Comparison of ENCODE assay signal across 12 mouse cellular contexts in genomic region chr3:95519315-95519714, GRCm38 (mm10). TPM values are rescaled to one million over a fixed set of nuclear protein-coding genes. Genes with fewer than 3 reads are reported as not detected.
DNase-seq lines count a peak whose midpoint lies in the region; ATAC-seq lines count a peak whose summit lies in the region.
"Had no signal": no experiment of that assay in that cellular context is flagged by ENCODE, and none has a peak within 500 bp of the region (broad histone marks: within the 10 kb centered on the region; RNA-seq: fewer than 3 reads in every experiment).

No protein-coding gene starts in this region.

- ATAC-seq in forebrain, embryonic 13.5 days = no peak
- no peak for ATAC-seq in midbrain, embryonic 11.5 days (ENCODE audit: low FRiP score)
- no peak for ATAC-seq in midbrain, embryonic 13.5 days
- ATAC-seq in liver, embryonic 15.5 days (ENCODE audit: insufficient read depth) = peak; percentile 86
- ATAC-seq in granulocyte monocyte progenitor cell, adult 5-6 weeks (replicated peaks; ENCODE audit: poor library complexity, severe bottlenecking) = no peak
- ATAC-seq in forebrain, embryonic 16.5 days = no peak

- no peaks in the 10 kb centered on the region for H3K36me3 ChIP-seq in forebrain, embryonic 10.5 days (replicated peaks)
- no peaks in the 10 kb centered on the region for H3K36me3 ChIP-seq in forebrain, embryonic 13.5 days (ENCODE audit: poor library complexity, severe bottlenecking)
- no peaks in the 10 kb centered on the region for H3K36me3 ChIP-seq in midbrain, embryonic 11.5 days (ENCODE audit: control insufficient read depth, insufficient read depth, low read length)
- no peaks in the 10 kb centered on the region for H3K36me3 ChIP-seq in midbrain, embryonic 13.5 days
- H3K36me3 ChIP-seq in liver, embryonic 15.5 days (replicated peaks) = no peaks in the 10 kb centered on the region
- no peaks in the 10 kb centered on the region for H3K36me3 ChIP-seq in forebrain, embryonic 16.5 days (ENCODE audit: control insufficient read depth, insufficient read depth)

- no peak for DNase-seq in forebrain, embryonic 10.5 days (ENCODE audit: extremely low spot score, low spot score)
- peak; percentile 21 for DNase-seq in midbrain, embryonic 11.5 days (ENCODE audit: low spot score, missing footprints)
- DNase-seq in yolk sac, embryonic 10.5 days (ENCODE audit: low spot score) = peak; percentile 41
- DNase-seq: lung, postnatal 4 days had no signal

- H3K27me3 ChIP-seq in forebrain, embryonic 10.5 days (ENCODE audit: poor library complexity, severe bottlenecking) = no peaks in the 10 kb centered on the region
- no peaks in the 10 kb centered on the region for H3K27me3 ChIP-seq in forebrain, embryonic 13.5 days
- no peaks in the 10 kb centered on the region for H3K27me3 ChIP-seq in midbrain, embryonic 11.5 days (ENCODE audit: control insufficient read depth, insufficient read depth, low read length)
- H3K27me3 ChIP-seq in midbrain, embryonic 13.5 days = no peaks in the 10 kb centered on the region
- no peaks in the 10 kb centered on the region for H3K27me3 ChIP-seq in liver, embryonic 15.5 days
- H3K27me3 ChIP-seq in forebrain, embryonic 16.5 days (replicated peaks; ENCODE audit: control insufficient read depth, insufficient read depth, low read length) = no peaks in the 10 kb centered on the region

- no peak overlapping the region for H3K4me3 ChIP-seq in forebrain, embryonic 10.5 days
- H3K4me3 ChIP-seq in forebrain, embryonic 13.5 days = no peak overlapping the region
- H3K4me3 ChIP-seq in midbrain, embryonic 11.5 days (ENCODE audit: low read depth, low read length) = no peak overlapping the region
- no peak overlapping the region for H3K4me3 ChIP-seq in midbrain, embryonic 13.5 days (replicated peaks)
- peak overlapping the region; percentile 17; the same call in 1 of the 2 replicates for H3K4me3 ChIP-seq in liver, embryonic 15.5 days (replicated peaks)
- no peak overlapping the region for H3K4me3 ChIP-seq in forebrain, embryonic 16.5 days (replicated peaks; ENCODE audit: low read length)

- H3K9ac ChIP-seq in forebrain, embryonic 13.5 days = no peak overlapping the region
- no peak overlapping the region for H3K9ac ChIP-seq in midbrain, embryonic 11.5 days (ENCODE audit: low read length)
- H3K9ac ChIP-seq in midbrain, embryonic 13.5 days (replicated peaks) = no peak overlapping the region; the same call in 1 of the 2 replicates
- H3K9ac ChIP-seq in liver, embryonic 15.5 days = peak overlapping the region; percentile 56
- no peak overlapping the region for H3K9ac ChIP-seq in forebrain, embryonic 16.5 days (replicated peaks; ENCODE audit: low read depth, low read length)

- H3K9me3 ChIP-seq in forebrain, embryonic 10.5 days = no peaks in the 10 kb centered on the region
- H3K9me3 ChIP-seq in forebrain, embryonic 13.5 days (replicated peaks) = no peaks in the 10 kb centered on the region
- H3K9me3 ChIP-seq in midbrain, embryonic 11.5 days (ENCODE audit: control insufficient read depth, low read length) = no peaks in the 10 kb centered on the region
- H3K9me3 ChIP-seq in midbrain, embryonic 13.5 days = no peaks in the 10 kb centered on the region
- no peaks in the 10 kb centered on the region for H3K9me3 ChIP-seq in liver, embryonic 15.5 days (replicated peaks)
- H3K9me3 ChIP-seq in forebrain, embryonic 16.5 days (ENCODE audit: control insufficient read depth, low read length) = no peaks in the 10 kb centered on the region

- peaks cover 4% of the 10 kb centered on the region for H3K4me1 ChIP-seq in forebrain, embryonic 10.5 days
- H3K4me1 ChIP-seq in forebrain, embryonic 13.5 days = no peaks in the 10 kb centered on the region; the same call in 1 of the 2 replicates
- no peaks in the 10 kb centered on the region for H3K4me1 ChIP-seq in midbrain, embryonic 11.5 days (ENCODE audit: control insufficient read depth, insufficient read depth, low read length)
- H3K4me1 ChIP-seq in midbrain, embryonic 13.5 days (replicated peaks) = no peaks in the 10 kb centered on the region
- peaks cover 94% of the 10 kb centered on the region for H3K4me1 ChIP-seq in liver, embryonic 15.5 days (replicated peaks)
- no peaks in the 10 kb centered on the region for H3K4me1 ChIP-seq in forebrain, embryonic 16.5 days (replicated peaks; ENCODE audit: control insufficient read depth, insufficient read depth, low read length)

- WGBS in forebrain, embryonic 10.5 days = 79% methylated on average over 2 of the region's 2 CpGs
- WGBS in forebrain, embryonic 13.5 days = 79% methylated on average over 2 of the region's 2 CpGs
- 75% methylated on average over 2 of the region's 2 CpGs for WGBS in midbrain, embryonic 11.5 days
- 86% methylated on average over 2 of the region's 2 CpGs for WGBS in midbrain, embryonic 13.5 days
- WGBS in liver, embryonic 15.5 days (ENCODE audit: insufficient replicate concordance) = 18% methylated on average over 2 of the region's 2 CpGs
- WGBS in forebrain, embryonic 16.5 days = 91% methylated on average over 2 of the region's 2 CpGs

- no peak overlapping the region for H3K4me2 ChIP-seq in forebrain, embryonic 13.5 days
- no peak overlapping the region for H3K4me2 ChIP-seq in midbrain, embryonic 11.5 days
- H3K4me2 ChIP-seq in midbrain, embryonic 13.5 days (replicated peaks) = no peak overlapping the region
- H3K4me2 ChIP-seq in liver, embryonic 15.5 days = peak overlapping the region; percentile 62
- H3K4me2 ChIP-seq in forebrain, embryonic 16.5 days (ENCODE audit: low read length) = no peak overlapping the region

- peak overlapping the region; percentile 63; the same call in 1 of the 2 replicates for H3K27ac ChIP-seq in forebrain, embryonic 10.5 days
- no peak overlapping the region for H3K27ac ChIP-seq in forebrain, embryonic 13.5 days
- no peak overlapping the region for H3K27ac ChIP-seq in midbrain, embryonic 11.5 days (ENCODE audit: low read depth, low read length)
- H3K27ac ChIP-seq in midbrain, embryonic 13.5 days = no peak overlapping the region
- H3K27ac ChIP-seq in liver, embryonic 15.5 days (replicated peaks) = peak overlapping the region; percentile 96
- H3K27ac ChIP-seq in forebrain, embryonic 16.5 days (ENCODE audit: low read length) = no peak overlapping the region

RNA-seq across cellular contexts. Expression of gene Ctss, which starts 7.3 kb away (rescaled TPM):
- 2.5 and 3.9 TPM in 2 replicates for polyA plus RNA-seq in forebrain, embryonic 10.5 days (2016; fragmentation: Nextera tagmentation; extraction: Ambion mirVana)
- polyA plus RNA-seq in forebrain, embryonic 13.5 days (2015; fragmentation: Nextera tagmentation; extraction: Ambion mirVana) = 6.5 and 7.6 TPM in 2 replicates
- 10.2 TPM in 2 replicates for polyA plus RNA-seq in midbrain, embryonic 11.5 days (2014; fragmentation: Nextera tagmentation; extraction: Ambion mirVana)
- polyA plus RNA-seq in midbrain, embryonic 13.5 days (2015; fragmentation: Nextera tagmentation; extraction: Ambion mirVana) = 10.5 and 10.6 TPM in 2 replicates
- 34.9 and 37.1 TPM in 2 replicates for polyA plus RNA-seq in liver, embryonic 15.5 days (2015; fragmentation: Nextera tagmentation; extraction: Ambion mirVana)
- 26.1 and 42.2 TPM in 2 replicates for total RNA-seq in granulocyte monocyte progenitor cell, adult 5-6 weeks (2014; fragmentation: Nextera tagmentation)
- total RNA-seq in granulocyte monocyte progenitor cell, adult 5-6 weeks (2017) = 74.5 and 94.5 TPM in 2 replicates
- 11.0 and 11.1 TPM in 2 replicates for polyA plus RNA-seq in forebrain, embryonic 16.5 days (2015; fragmentation: Nextera tagmentation; extraction: Ambion mirVana)

RNA-seq across cellular contexts. Expression of gene Ctsk, which starts 20.3 kb away (rescaled TPM):
- 1.4 and 1.5 TPM in 2 replicates for polyA plus RNA-seq in forebrain, embryonic 10.5 days (2016; fragmentation: Nextera tagmentation; extraction: Ambion mirVana)
- polyA plus RNA-seq in forebrain, embryonic 13.5 days (2015; fragmentation: Nextera tagmentation; extraction: Ambion mirVana) = 3.2 and 4.3 TPM in 2 replicates
- 6.7 and 8.0 TPM in 2 replicates for polyA plus RNA-seq in midbrain, embryonic 11.5 days (2014; fragmentation: Nextera tagmentation; extraction: Ambion mirVana)
- polyA plus RNA-seq in midbrain, embryonic 13.5 days (2015; fragmentation: Nextera tagmentation; extraction: Ambion mirVana) = 4.8 and 5.8 TPM in 2 replicates
- 1.3 and 1.8 TPM in 2 replicates for polyA plus RNA-seq in liver, embryonic 15.5 days (2015; fragmentation: Nextera tagmentation; extraction: Ambion mirVana)
- total RNA-seq in granulocyte monocyte progenitor cell, adult 5-6 weeks (2014; fragmentation: Nextera tagmentation) = not detected in 2 replicates
- not detected in 2 replicates for total RNA-seq in granulocyte monocyte progenitor cell, adult 5-6 weeks (2017)
- polyA plus RNA-seq in forebrain, embryonic 16.5 days (2015; fragmentation: Nextera tagmentation; extraction: Ambion mirVana) = 3.2 and 8.4 TPM in 2 replicates

RNA-seq across cellular contexts. Expression of gene Hormad1, which starts 40.2 kb away (rescaled TPM):
- not detected in 2 replicates for polyA plus RNA-seq in forebrain, embryonic 10.5 days (2016; fragmentation: Nextera tagmentation; extraction: Ambion mirVana)
- not detected in 2 replicates for polyA plus RNA-seq in forebrain, embryonic 13.5 days (2015; fragmentation: Nextera tagmentation; extraction: Ambion mirVana)
- not detected in 2 replicates for polyA plus RNA-seq in midbrain, embryonic 11.5 days (2014; fragmentation: Nextera tagmentation; extraction: Ambion mirVana)
- polyA plus RNA-seq in midbrain, embryonic 13.5 days (2015; fragmentation: Nextera tagmentation; extraction: Ambion mirVana) = not detected in 2 replicates
- not detected in 2 replicates for polyA plus RNA-seq in liver, embryonic 15.5 days (2015; fragmentation: Nextera tagmentation; extraction: Ambion mirVana)
- not detected in 2 replicates for total RNA-seq in granulocyte monocyte progenitor cell, adult 5-6 weeks (2014; fragmentation: Nextera tagmentation)
- not detected in 2 replicates for total RNA-seq in granulocyte monocyte progenitor cell, adult 5-6 weeks (2017)
- not detected in 2 replicates for polyA plus RNA-seq in forebrain, embryonic 16.5 days (2015; fragmentation: Nextera tagmentation; extraction: Ambion mirVana)
- total RNA-seq: left cerebral cortex, postnatal 36 days had no signal
- polyA plus RNA-seq: embryonic facial prominence, embryonic 11.5 days; urinary bladder, adult 2 months had no signal

Comparison
In these comparisons a context has a peak if more than half of its experiments do, and no peak if none do; other contexts are left out.
1. H3K27ac ChIP-seq: peak in forebrain, embryonic 10.5 days (single experiment) and liver, embryonic 15.5 days (single experiment); none in forebrain, embryonic 13.5 days (single experiment), midbrain, embryonic 11.5 days (single experiment), midbrain, embryonic 13.5 days (single experiment) and forebrain, embryonic 16.5 days (single experiment).